Mouse (Mus musculus) midbrain, embryonic 11.5 days (tissue): ENCODE measurements around the gene Cd24a. TPM values are rescaled to one million over a fixed set of nuclear protein-coding genes. Genes with fewer than 3 reads are reported as not detected.

ENCODE experiments used
- ATAC-seq: fragments of 200-750 bp; cut with Nextera tagmentation; 2 replicates; pipeline ENCODE4 v1.8.0; 2017; ENCODE audit warnings: moderate TSS enrichment, moderate library complexity; ENCODE audit not compliant: low FRiP score
- DNase-seq: peaks from one replicate; pipeline ENCODE4 v3.0.0; 2015; ENCODE audit warnings: low spot score; ENCODE audit errors: missing footprints
- H3K27ac ChIP-seq: fragments of 300-500 bp; sonication (generic); 2 replicates; pipeline ENCODE4 v1.5.1; 2014; ENCODE audit warnings: low read depth, low read length
- H3K27me3 ChIP-seq: fragments of 300-500 bp; sonication (generic); 2 replicates; pipeline ENCODE4 v1.6.1; 2014; ENCODE audit warnings: mild to moderate bottlenecking, low read length, moderate library complexity, mixed read lengths; ENCODE audit not compliant: control insufficient read depth, insufficient read depth
- H3K36me3 ChIP-seq: fragments of 300-500 bp; sonication (generic); 2 replicates; pipeline ENCODE4 v1.6.1; 2014; ENCODE audit warnings: mild to moderate bottlenecking, low read length, moderate library complexity, mixed read lengths; ENCODE audit not compliant: control insufficient read depth, insufficient read depth
- H3K4me1 ChIP-seq: fragments of 300-500 bp; sonication (generic); 2 replicates; pipeline ENCODE4 v1.6.1; 2014; ENCODE audit warnings: low read length; ENCODE audit not compliant: control insufficient read depth, insufficient read depth
- H3K4me2 ChIP-seq: fragments of 300-500 bp; sonication (generic); 2 replicates; pipeline ENCODE4 v1.6.1; 2014; ENCODE audit warnings: mild to moderate bottlenecking, moderate library complexity
- H3K4me3 ChIP-seq: fragments of 300-500 bp; sonication (generic); 2 replicates; pipeline ENCODE4 v1.5.1; 2014; ENCODE audit warnings: low read depth, low read length
- H3K9ac ChIP-seq: fragments of 300-500 bp; sonication (generic); 2 replicates; pipeline ENCODE4 v1.6.1; 2014; ENCODE audit warnings: low read length
- H3K9me3 ChIP-seq: fragments of 300-500 bp; sonication (generic); 2 replicates; pipeline ENCODE4 v1.6.1; 2016; ENCODE audit warnings: low read length; ENCODE audit not compliant: control insufficient read depth
- WGBS: fragments of 180-500 bp; shearing (Covaris S2); extraction: QIAGEN DNeasy Blood & Tissue Kit; methylation state at CpG from one replicate; pipeline ENCODE4 v1.1.7; 2014; 5-methylcytosine and 5-hydroxymethylcytosine counted together
- polyA plus RNA-seq: library from polyadenylated mRNA; unstranded; fragments of >200 nt; fragmentation: Nextera tagmentation; extraction: Ambion mirVana; gene quantifications from 2 replicates; pipeline ENCODE4 v1.2.1, GENCODE M21; 2014

Cd24a gene
- polyA plus RNA-seq, 1 experiment from 2014 or later = 516 TPM

GRCm38 (mm10) chr10:43594187-43594586, 16.1 kb downstream of the Cd24a start:
- Histone ChIP-seq H3K27me3 (no peaks in the 10 kb centered on the region), H3K4me2 (no peak overlapping the region), H3K4me1 (no peaks in the 10 kb centered on the region), H3K9me3 (no peaks in the 10 kb centered on the region), H3K27ac (no peak overlapping the region), H3K9ac (no peak overlapping the region), H3K4me3 (no peak overlapping the region), H3K36me3 (no peaks in the 10 kb centered on the region)
- DNase-seq = no peak
- no peak for ATAC-seq
- WGBS = 92% methylated on average over 2 of the region's 2 CpGs

- Histone ChIP-seq H3K27me3 (no peaks in the 10 kb centered on the region), H3K4me3 (no peak overlapping the region), H3K4me2 (no peak overlapping the region), H3K9ac (no peak overlapping the region), H3K27ac (no peak overlapping the region), H3K9me3 (no peaks in the 10 kb centered on the region), H3K36me3 (no peaks in the 10 kb centered on the region), H3K4me1 (no peaks in the 10 kb centered on the region)
- DNase-seq = no peak
- 88% methylated on average over 3 of the region's 3 CpGs for WGBS
- ATAC-seq = no peak
Observed at GRCm38 (mm10) chr10:43594894-43595293, 16.8 kb downstream of the Cd24a start.

GRCm38 (mm10) chr10:43598067-43598726, 20.1 kb downstream of the Cd24a start:
- 91% methylated on average over 2 of the region's 2 CpGs for WGBS
- Histone ChIP-seq H3K36me3 (no peaks in the 10 kb centered on the region), H3K9me3 (no peaks in the 10 kb centered on the region), H3K4me2 (no peak overlapping the region), H3K27ac (no peak overlapping the region), H3K4me1 (no peaks in the 10 kb centered on the region), H3K4me3 (no peak overlapping the region), H3K9ac (no peak overlapping the region), H3K27me3 (no peaks in the 10 kb centered on the region)
- no peak for DNase-seq
- ATAC-seq = no peak

- Histone ChIP-seq H3K27me3 (no peaks in the 10 kb centered on the region), H3K9ac (no peak overlapping the region), H3K27ac (no peak overlapping the region), H3K9me3 (no peaks in the 10 kb centered on the region), H3K4me3 (no peak overlapping the region), H3K36me3 (no peaks in the 10 kb centered on the region), H3K4me2 (no peak overlapping the region), H3K4me1 (no peaks in the 10 kb centered on the region)
- DNase-seq (no peak), ATAC-seq (no peak)
- 88% methylated on average over 1 of the region's 1 CpGs for WGBS
Observed at GRCm38 (mm10) chr10:43601039-43601438, 23.0 kb downstream of the Cd24a start.

- H3K27ac ChIP-seq = no peak overlapping the region
- H3K4me2 ChIP-seq = no peak overlapping the region
- no peaks in the 10 kb centered on the region for H3K36me3 ChIP-seq
- H3K9me3 ChIP-seq = no peaks in the 10 kb centered on the region
- no peak overlapping the region for H3K4me3 ChIP-seq
- H3K4me1 ChIP-seq = no peaks in the 10 kb centered on the region
- no peak for ATAC-seq
- H3K9ac ChIP-seq = no peak overlapping the region
- WGBS = 68% methylated on average over 14 of the region's 14 CpGs
- no peaks in the 10 kb centered on the region for H3K27me3 ChIP-seq
- no peak for DNase-seq
Observed at GRCm38 (mm10) chr10:43601511-43602396, 23.7 kb downstream of the Cd24a start.

- Histone ChIP-seq H3K36me3 (no peaks in the 10 kb centered on the region), H3K9ac (no peak overlapping the region), H3K4me2 (no peak overlapping the region), H3K4me1 (no peaks in the 10 kb centered on the region), H3K27ac (no peak overlapping the region), H3K9me3 (no peaks in the 10 kb centered on the region), H3K27me3 (no peaks in the 10 kb centered on the region), H3K4me3 (no peak overlapping the region)
- DNase-seq (no peak), ATAC-seq (no peak)
- 82% methylated on average over 4 of the region's 4 CpGs for whole genome bisulfite sequencing
Observed at GRCm38 (mm10) chr10:43603975-43604686, 26.0 kb downstream of the Cd24a start.

GRCm38 (mm10) chr10:43604687-43605250, 26.7 kb downstream of the Cd24a start:
- Histone ChIP-seq H3K9ac (no peak overlapping the region), H3K9me3 (no peaks in the 10 kb centered on the region), H3K4me2 (no peak overlapping the region), H3K36me3 (no peaks in the 10 kb centered on the region), H3K4me1 (no peaks in the 10 kb centered on the region), H3K4me3 (no peak overlapping the region), H3K27me3 (no peaks in the 10 kb centered on the region), H3K27ac (no peak overlapping the region)
- WGBS = 91% methylated on average over 10 of the region's 10 CpGs
- DNase-seq (no peak), ATAC-seq (no peak)

GRCm38 (mm10) chr10:43605901-43606300, 27.8 kb downstream of the Cd24a start:
- Histone ChIP-seq H3K4me1 (no peaks in the 10 kb centered on the region), H3K36me3 (no peaks in the 10 kb centered on the region), H3K9ac (no peak overlapping the region), H3K27me3 (no peaks in the 10 kb centered on the region), H3K27ac (no peak overlapping the region), H3K4me3 (no peak overlapping the region), H3K4me2 (no peak overlapping the region), H3K9me3 (no peaks in the 10 kb centered on the region)
- ATAC-seq = no peak
- DNase-seq = no peak
- 79% methylated on average over 7 of the region's 7 CpGs for WGBS
